Mouse (Mus musculus) kidney, adult 2 months (tissue): ENCODE data around the gene Rsbn1l. TPM values are rescaled to one million over a fixed set of nuclear protein-coding genes. Genes with fewer than 3 reads are reported as not detected.
A peak's percentile ranks its signal among the peaks of the same experiment; 100 is the strongest.

Experiments
- DNase-seq: peaks from one replicate; pipeline ENCODE4 v3.0.0; 2021
- H3K27ac ChIP-seq: fragments of 200-500 bp; 2 replicates; pipeline ENCODE4 v1.5.1; 2012; ENCODE audit warnings: low read depth, low read length, control low read depth, inconsistent platforms; ENCODE audit not compliant: insufficient read depth
- H3K27me3 ChIP-seq: fragments of 200-500 bp; replicated peaks from 2 replicates; pipeline ENCODE4 v1.6.1; 2012; ENCODE audit warnings: mild to moderate bottlenecking, moderate library complexity, low read length, inconsistent platforms; ENCODE audit not compliant: control insufficient read depth, insufficient read depth
- H3K36me3 ChIP-seq: fragments of 200-500 bp; 2 replicates; pipeline ENCODE4 v1.6.1; 2012; ENCODE audit warnings: mild to moderate bottlenecking, moderate library complexity, low read length, inconsistent platforms; ENCODE audit not compliant: control insufficient read depth, insufficient read depth
- H3K4me1 ChIP-seq: fragments of 200-500 bp; 2 replicates; pipeline ENCODE4 v1.6.1; 2011; ENCODE audit warnings: low read length; ENCODE audit not compliant: control insufficient read depth, insufficient read depth
- H3K4me3 ChIP-seq: fragments of 200-500 bp; 2 replicates; pipeline ENCODE4 v1.5.1; 2011; ENCODE audit warnings: mild to moderate bottlenecking, low read depth, low read length, control low read depth; ENCODE audit not compliant: insufficient read depth
- CTCF ChIP-seq: fragments of 200-500 bp; conservative IDR thresholded peaks from 2 replicates; pipeline ENCODE4 v1.5.1; 2011; ENCODE audit warnings: low read depth, mild to moderate bottlenecking, control low read depth, low read length, moderate library complexity, mixed read lengths; ENCODE audit not compliant: insufficient read depth, insufficient read length
- POLR2A ChIP-seq: fragments of 200-500 bp; IDR thresholded peaks from one replicate; pipeline ENCODE4 v1.6.1; 2011; ENCODE audit warnings: low read depth, low read length, control low read depth
- WGBS: fragments of 180-500 bp; shearing (Covaris S2); methylation state at CpG from one replicate; pipeline ENCODE4 v1.1.7; 2018; 5-methylcytosine and 5-hydroxymethylcytosine counted together
- polyA plus RNA-seq: library from polyadenylated mRNA; depleted of rRNA; stranded (reverse); fragments of >200 nt; gene quantifications from 2 replicates; pipeline ENCODE4 v1.2.3, GENCODE M21; 2012

The Rsbn1l gene
- polyA plus RNA-seq, 1 experiment = 3.9 TPM

- WGBS = 62% methylated on average over 2 of the region's 2 CpGs
- Histone ChIP-seq H3K36me3 (no peaks in the 10 kb centered on the region), H3K27ac (no peak overlapping the region), H3K4me1 (peaks cover 7% of the 10 kb centered on the region), H3K4me3 (no peak overlapping the region), H3K27me3 (no peaks in the 10 kb centered on the region)
- DNase-seq = no peak
- TF ChIP-seq CTCF (no peak), POLR2A (no peak)
These were observed 75.8 kb downstream of the Rsbn1l start for GRCm38 (mm10) chr5:20880386-20880785.

- Histone ChIP-seq H3K36me3 (no peaks in the 10 kb centered on the region), H3K27ac (no peak overlapping the region), H3K27me3 (no peaks in the 10 kb centered on the region), H3K4me3 (no peak overlapping the region), H3K4me1 (no peaks in the 10 kb centered on the region)
- WGBS = 25% methylated on average over 1 of the region's 1 CpGs
- TF ChIP-seq CTCF (no peak), POLR2A (no peak)
- DNase-seq = no peak
These were observed 79.2 kb downstream of the Rsbn1l start for GRCm38 (mm10) chr5:20876934-20877426.

DNA sequence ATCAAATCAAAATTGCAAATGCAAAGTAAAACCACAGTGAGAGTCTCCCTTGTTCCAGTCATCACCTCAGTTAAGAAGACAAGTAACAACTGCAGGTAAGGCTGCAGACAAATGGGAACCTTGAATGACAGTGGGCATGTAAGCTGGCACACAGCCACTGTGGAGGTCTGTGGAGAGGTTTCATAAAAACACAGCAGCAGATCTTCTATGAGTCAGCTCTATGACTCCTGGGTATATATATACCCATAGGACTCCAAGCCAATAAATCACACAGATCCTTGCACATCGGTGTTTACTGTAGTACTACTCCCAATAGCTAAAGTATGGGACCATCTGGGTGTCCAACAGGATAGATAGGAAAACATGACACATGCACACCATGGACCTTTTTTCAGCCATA is 83.1 kb downstream of the Rsbn1l start:
- H3K27me3 ChIP-seq = no peaks in the 10 kb centered on the region
- WGBS = 42% methylated on average over 1 of the region's 1 CpGs
- TF ChIP-seq CTCF (no peak), POLR2A (no peak)
- no peaks in the 10 kb centered on the region for H3K4me1 ChIP-seq
- DNase-seq = no peak
- no peaks in the 10 kb centered on the region for H3K36me3 ChIP-seq
- no peak overlapping the region for H3K4me3 ChIP-seq
- no peak overlapping the region for H3K27ac ChIP-seq

GRCm38 (mm10) chr5:20865193-20865755 is 90.9 kb downstream of the Rsbn1l start:
- Histone ChIP-seq H3K27me3 (no peaks in the 10 kb centered on the region), H3K4me1 (peaks cover 8% of the 10 kb centered on the region; the same call in 1 of the 2 replicates), H3K36me3 (no peaks in the 10 kb centered on the region), H3K4me3 (no peak overlapping the region), H3K27ac (peak overlapping the region; percentile 22; the same call in 1 of the 2 replicates)
- TF ChIP-seq POLR2A = no peak
- TF ChIP-seq CTCF = no peak
- DNase-seq = no peak
- 61% methylated on average over 2 of the region's 2 CpGs for WGBS

- Histone ChIP-seq H3K36me3 (no peaks in the 10 kb centered on the region), H3K27ac (peak overlapping the region; percentile 45), H3K4me3 (no peak overlapping the region), H3K4me1 (peaks cover 8% of the 10 kb centered on the region; the same call in 1 of the 2 replicates), H3K27me3 (no peaks in the 10 kb centered on the region)
- no peak for TF ChIP-seq POLR2A
- TF ChIP-seq CTCF = no peak
- DNase-seq = peak; percentile 81
- WGBS = 20% methylated on average over 4 of the region's 4 CpGs
These were observed 91.8 kb downstream of the Rsbn1l start for GRCm38 (mm10) chr5:20864216-20864969.

DNA sequence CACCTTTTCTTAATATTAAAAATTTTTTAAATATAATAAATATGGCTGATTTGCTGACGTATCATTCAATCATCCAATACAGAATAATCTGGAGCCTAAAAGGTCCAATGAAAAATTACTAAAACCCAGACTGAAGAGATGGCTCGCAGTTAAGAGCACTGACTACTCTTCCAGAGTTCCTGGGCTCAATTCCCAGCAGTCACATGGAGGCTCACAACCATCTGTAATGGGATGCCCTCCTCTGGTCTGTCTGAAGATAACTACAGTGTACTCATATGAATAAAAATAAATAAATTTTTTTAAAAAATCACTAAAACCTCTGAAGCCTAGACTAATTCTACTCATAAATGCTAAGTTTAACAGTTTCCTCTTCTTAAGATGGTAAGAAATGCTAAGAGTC is 94.3 kb downstream of the Rsbn1l start:
- 78% methylated on average over 2 of the region's 2 CpGs for WGBS
- TF ChIP-seq CTCF (0 out of 2 replicates have a peak, but pooled peaks have one; percentile 2), POLR2A (no peak)
- H3K4me1 ChIP-seq = peaks cover 14% of the 10 kb centered on the region
- no peaks in the 10 kb centered on the region for H3K36me3 ChIP-seq
- no peaks in the 10 kb centered on the region for H3K27me3 ChIP-seq
- DNase-seq = no peak
- no peak overlapping the region for H3K4me3 ChIP-seq
- H3K27ac ChIP-seq = no peak overlapping the region

GRCm38 (mm10) chr5:20860565-20860964 is 95.6 kb downstream of the Rsbn1l start:
- Histone ChIP-seq H3K27ac (no peak overlapping the region), H3K27me3 (no peaks in the 10 kb centered on the region), H3K36me3 (no peaks in the 10 kb centered on the region), H3K4me3 (no peak overlapping the region), H3K4me1 (peaks cover 14% of the 10 kb centered on the region)
- 87% methylated on average over 4 of the region's 4 CpGs for WGBS
- no peak for TF ChIP-seq CTCF
- no peak for TF ChIP-seq POLR2A
- no peak for DNase-seq
